Mouse (Mus musculus): ENCODE measurements around the gene Gm4305. TPM values are rescaled to one million over a fixed set of nuclear protein-coding genes. Genes with fewer than 3 reads are reported as not detected.
"Not testable (repeated sequence)": the region's sequence is repeated elsewhere in the genome, so short reads cannot be mapped to it uniquely, and the experiment has no call there.

The Gm4305 gene
- polyA plus RNA-seq (2015; fragmentation: Nextera tagmentation; extraction: Ambion mirVana) = not detected in 2 replicates

DNA sequence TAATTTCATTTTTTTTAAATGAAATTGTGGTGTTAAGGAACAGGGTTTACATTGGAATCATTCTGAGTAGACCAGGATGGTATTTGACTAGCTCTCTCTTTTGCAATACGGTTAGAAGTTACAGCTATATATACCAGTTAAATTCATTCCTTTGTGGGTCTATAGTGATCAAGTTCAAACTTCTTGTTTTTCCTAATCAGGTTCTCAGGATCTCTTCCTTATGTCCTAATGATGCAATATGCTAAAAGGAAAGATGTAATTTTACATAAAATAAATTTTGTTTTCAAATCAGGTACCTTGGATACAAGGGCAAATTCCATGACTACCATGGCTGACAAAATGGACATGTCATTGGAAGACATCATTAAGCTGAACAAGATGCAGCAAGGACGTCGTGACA lies at the start of gene Gm4305:
Gm4305 (plus strand) TSS at position 301 of the 400 bp plus-strand sequence.
- no CpG with 5 or more reads among the region's 3 CpGs for WGBS
- not testable (repeated sequence) for H3K27ac ChIP-seq; H3K4me2 ChIP-seq; H3K36me3 ChIP-seq; ATAC-seq (ENCODE audit: low FRiP score); H3K27me3 ChIP-seq; H3K4me3 ChIP-seq; H3K9ac ChIP-seq; H3K4me1 ChIP-seq (replicated peaks); H3K9me3 ChIP-seq

DNA sequence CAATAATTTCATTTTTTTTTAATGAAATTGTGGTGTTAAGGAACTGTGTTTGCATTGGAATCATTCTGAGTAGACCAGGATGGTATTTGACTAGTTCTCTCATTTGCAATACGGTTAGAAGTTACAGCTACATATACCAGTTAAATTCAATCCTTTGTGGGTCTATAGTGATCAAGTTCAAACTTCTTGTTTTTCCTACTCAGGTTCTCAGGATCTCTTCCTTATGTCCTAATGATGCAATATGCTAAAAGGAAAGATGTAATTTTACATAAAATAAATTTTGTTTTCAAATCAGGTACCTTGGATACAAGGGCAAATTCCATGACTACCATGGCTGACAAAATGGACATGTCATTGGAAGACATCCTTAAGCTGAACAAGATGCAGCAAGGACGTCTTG lies 15.5 kb upstream of the Gm4305 start, which contains the start of gene Gm4301:
Gm4301 (plus strand) TSS at position 301 of the 400 bp plus-strand sequence.
- not testable (repeated sequence) for H3K9me3 ChIP-seq; H3K4me2 ChIP-seq; H3K36me3 ChIP-seq; H3K27ac ChIP-seq; H3K4me1 ChIP-seq (replicated peaks); H3K27me3 ChIP-seq; H3K4me3 ChIP-seq; ATAC-seq (ENCODE audit: low FRiP score); H3K9ac ChIP-seq
- no CpG with 5 or more reads among the region's 2 CpGs for WGBS

DNA sequence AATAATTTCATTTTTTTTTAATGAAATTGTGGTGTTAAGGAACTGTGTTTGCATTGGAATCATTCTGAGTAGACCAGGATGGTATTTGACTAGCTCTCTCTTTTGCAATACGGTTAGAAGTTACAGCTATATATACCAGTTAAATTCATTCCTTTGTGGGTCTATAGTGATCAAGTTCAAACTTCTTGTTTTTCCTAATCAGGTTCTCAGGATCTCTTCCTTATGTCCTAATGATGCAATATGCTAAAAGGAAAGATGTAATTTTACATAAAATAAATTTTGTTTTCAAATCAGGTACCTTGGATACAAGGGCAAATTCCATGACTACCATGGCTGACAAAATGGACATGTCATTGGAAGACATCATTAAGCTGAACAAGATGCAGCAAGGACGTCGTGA lies 10.4 kb upstream of the Gm4305 start, which contains the start of gene Gm4302:
Gm4302 (plus strand) TSS at position 301 of the 400 bp plus-strand sequence.
- H3K36me3 ChIP-seq; H3K27me3 ChIP-seq; ATAC-seq (ENCODE audit: low FRiP score); H3K4me3 ChIP-seq; H3K9ac ChIP-seq; H3K9me3 ChIP-seq; H3K4me2 ChIP-seq; H3K27ac ChIP-seq; H3K4me1 ChIP-seq (replicated peaks): not testable (repeated sequence)
- WGBS = no CpG with 5 or more reads among the region's 3 CpGs

DNA sequence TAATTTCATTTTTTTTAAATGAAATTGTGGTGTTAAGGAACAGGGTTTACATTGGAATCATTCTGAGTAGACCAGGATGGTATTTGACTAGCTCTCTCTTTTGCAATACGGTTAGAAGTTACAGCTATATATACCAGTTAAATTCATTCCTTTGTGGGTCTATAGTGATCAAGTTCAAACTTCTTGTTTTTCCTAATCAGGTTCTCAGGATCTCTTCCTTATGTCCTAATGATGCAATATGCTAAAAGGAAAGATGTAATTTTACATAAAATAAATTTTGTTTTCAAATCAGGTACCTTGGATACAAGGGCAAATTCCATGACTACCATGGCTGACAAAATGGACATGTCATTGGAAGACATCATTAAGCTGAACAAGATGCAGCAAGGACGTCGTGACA lies 5.2 kb upstream of the Gm4305 start, which contains the start of gene Gm4303:
Gm4303 (plus strand) TSS at position 301 of the 400 bp plus-strand sequence.
- not testable (repeated sequence) for H3K27ac ChIP-seq; H3K4me1 ChIP-seq (replicated peaks); H3K27me3 ChIP-seq; H3K36me3 ChIP-seq; H3K4me3 ChIP-seq; H3K9me3 ChIP-seq; ATAC-seq (ENCODE audit: low FRiP score); H3K9ac ChIP-seq; H3K4me2 ChIP-seq
- WGBS = no CpG with 5 or more reads among the region's 3 CpGs

DNA sequence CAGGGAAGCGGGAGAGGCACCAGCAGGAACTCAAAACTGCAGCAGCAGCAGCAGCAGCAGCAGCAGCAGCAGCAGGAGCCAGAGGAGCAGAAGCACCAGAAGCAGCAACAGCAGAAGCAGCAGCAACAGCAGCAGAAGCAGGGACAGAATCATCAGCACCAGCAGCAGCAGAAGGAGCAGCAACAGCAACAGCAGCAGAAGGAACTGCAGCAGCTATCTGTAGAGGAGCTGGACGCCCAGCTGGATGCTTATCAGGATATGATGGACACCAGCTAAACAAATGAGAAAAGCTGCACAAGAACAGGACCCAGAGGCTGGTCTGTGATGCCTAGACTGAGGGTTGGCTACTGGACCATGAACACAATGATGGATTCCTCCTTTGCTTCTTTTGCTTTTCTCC lies 5.9 kb downstream of the Gm4305 start:
- H3K27me3 ChIP-seq; H3K9ac ChIP-seq; H3K4me1 ChIP-seq (replicated peaks); H3K36me3 ChIP-seq; H3K4me2 ChIP-seq; H3K9me3 ChIP-seq; H3K27ac ChIP-seq; ATAC-seq (ENCODE audit: low FRiP score); H3K4me3 ChIP-seq: not testable (repeated sequence)
- WGBS = 97% methylated on average over 2 of the region's 2 CpGs

DNA sequence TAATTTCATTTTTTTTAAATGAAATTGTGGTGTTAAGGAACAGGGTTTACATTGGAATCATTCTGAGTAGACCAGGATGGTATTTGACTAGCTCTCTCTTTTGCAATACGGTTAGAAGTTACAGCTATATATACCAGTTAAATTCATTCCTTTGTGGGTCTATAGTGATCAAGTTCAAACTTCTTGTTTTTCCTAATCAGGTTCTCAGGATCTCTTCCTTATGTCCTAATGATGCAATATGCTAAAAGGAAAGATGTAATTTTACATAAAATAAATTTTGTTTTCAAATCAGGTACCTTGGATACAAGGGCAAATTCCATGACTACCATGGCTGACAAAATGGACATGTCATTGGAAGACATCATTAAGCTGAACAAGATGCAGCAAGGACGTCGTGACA lies 10.1 kb downstream of the Gm4305 start, which contains the start of gene Gm4307:
Gm4307 (plus strand) TSS at position 301 of the 400 bp plus-strand sequence.
- H3K27me3 ChIP-seq; H3K4me2 ChIP-seq; H3K27ac ChIP-seq; ATAC-seq (ENCODE audit: low FRiP score); H3K36me3 ChIP-seq; H3K4me1 ChIP-seq (replicated peaks); H3K9ac ChIP-seq; H3K4me3 ChIP-seq; H3K9me3 ChIP-seq: not testable (repeated sequence)
- no CpG with 5 or more reads among the region's 3 CpGs for WGBS

DNA sequence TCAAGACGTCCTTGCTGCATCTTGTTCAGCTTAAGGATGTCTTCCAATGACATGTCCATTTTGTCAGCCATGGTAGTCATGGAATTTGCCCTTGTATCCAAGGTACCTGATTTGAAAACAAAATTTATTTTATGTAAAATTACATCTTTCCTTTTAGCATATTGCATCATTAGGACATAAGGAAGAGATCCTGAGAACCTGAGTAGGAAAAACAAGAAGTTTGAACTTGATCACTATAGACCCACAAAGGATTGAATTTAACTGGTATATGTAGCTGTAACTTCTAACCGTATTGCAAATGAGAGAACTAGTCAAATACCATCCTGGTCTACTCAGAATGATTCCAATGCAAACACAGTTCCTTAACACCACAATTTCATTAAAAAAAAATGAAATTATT lies 31.6 kb downstream of the Gm4305 start, which contains the start of gene Gm4312:
Gm4312 (minus strand) TSS at position 101 of the 400 bp plus-strand sequence.
- no CpG with 5 or more reads among the region's 2 CpGs for WGBS

More for the DNA sequence above, 31.6 kb downstream of the Gm4305 start, which contains the start of gene Gm4312:
- not testable (repeated sequence) for H3K36me3 ChIP-seq; H3K4me1 ChIP-seq (replicated peaks); H3K9ac ChIP-seq; H3K27me3 ChIP-seq; H3K27ac ChIP-seq; H3K4me2 ChIP-seq; H3K9me3 ChIP-seq; ATAC-seq (ENCODE audit: low FRiP score); H3K4me3 ChIP-seq

Other genes with a start within 250 kb of the Gm4305 start
- gene Gm4301, start 15.4 kb upstream of the Gm4305 start, polyA plus RNA-seq (2015; fragmentation: Nextera tagmentation; extraction: Ambion mirVana) = not detected in 2 replicates
- gene Gm4302, start 10.3 kb upstream of the Gm4305 start, polyA plus RNA-seq (2015; fragmentation: Nextera tagmentation; extraction: Ambion mirVana) = not detected in 2 replicates
- gene Gm4303, start 5.1 kb upstream of the Gm4305 start, polyA plus RNA-seq (2015; fragmentation: Nextera tagmentation; extraction: Ambion mirVana) = not detected in 2 replicates
- not detected in 2 replicates for gene Gm4307, start 10.2 kb downstream of the Gm4305 start, polyA plus RNA-seq (2015; fragmentation: Nextera tagmentation; extraction: Ambion mirVana)
- gene Gm4312, start 31.5 kb downstream of the Gm4305 start, polyA plus RNA-seq (2015; fragmentation: Nextera tagmentation; extraction: Ambion mirVana) = not detected in 2 replicates
- 9.5 and 11.8 TPM in 2 replicates for gene Tmtc3, start 136.3 kb downstream of the Gm4305 start, polyA plus RNA-seq (2015; fragmentation: Nextera tagmentation; extraction: Ambion mirVana)
- gene Cep290, start 136.5 kb downstream of the Gm4305 start, polyA plus RNA-seq (2015; fragmentation: Nextera tagmentation; extraction: Ambion mirVana) = 6.5 and 6.6 TPM in 2 replicates
- 10.8 and 14.5 TPM in 2 replicates for gene 4930430F08Rik, start 239.3 kb downstream of the Gm4305 start, polyA plus RNA-seq (2015; fragmentation: Nextera tagmentation; extraction: Ambion mirVana)
- 0.14 TPM in 1 of 2 replicates, not detected in the other for gene 1700017N19Rik, start 239.4 kb downstream of the Gm4305 start, polyA plus RNA-seq (2015; fragmentation: Nextera tagmentation; extraction: Ambion mirVana)